Mouse (Mus musculus): Measurements from ENCODE around the gene Agap1.

The Agap1 gene

GRCm38 (mm10) chr1:89656167-89656566, 201.6 kb downstream of the Agap1 start:
- in situ Hi-C loops (cut with MseI, MboI): loop anchor here in 1 of 2 experiments (25.0 kb wide), 1 partner anchor 281 kb away; the partner anchor contains the start of gene Gbx2

DNA sequence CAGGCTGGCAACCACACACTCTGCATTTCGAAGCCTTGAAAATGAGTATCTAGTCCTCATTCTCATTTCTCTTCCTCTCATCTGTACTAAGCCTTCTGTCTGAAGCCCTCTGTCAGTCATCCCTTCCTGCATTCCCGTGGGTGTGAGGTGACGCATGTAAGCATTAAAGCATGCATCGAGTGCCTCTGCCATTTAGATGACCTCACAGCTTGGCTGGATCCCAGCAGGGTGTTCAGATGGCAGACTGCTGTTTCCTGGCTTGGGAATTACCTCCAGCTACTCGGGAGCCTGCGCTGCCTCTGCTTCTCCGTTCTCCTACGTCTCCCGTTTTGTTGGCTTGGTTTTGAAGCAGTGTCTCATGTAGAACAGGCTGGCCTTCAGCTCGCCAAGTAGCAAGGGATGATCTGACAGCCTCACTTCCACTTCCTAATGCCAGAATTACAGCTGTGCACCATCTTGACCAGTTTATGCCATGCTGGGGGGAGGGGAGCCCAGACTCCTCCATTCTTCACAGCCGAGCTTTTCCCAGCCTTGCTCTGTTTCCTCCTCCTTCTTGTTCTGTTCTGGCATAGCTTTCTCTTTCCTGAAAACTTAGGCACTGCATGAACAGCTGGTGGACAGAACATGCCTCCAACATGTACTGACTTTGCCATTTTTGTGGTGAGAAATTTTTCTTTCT, 202.2 kb downstream of the Agap1 start:
- in situ Hi-C loops (cut with MseI, MboI): loop anchor here in 1 of 2 experiments (25.0 kb wide), 1 partner anchor 281 kb away; the partner anchor contains the start of gene Gbx2

DNA sequence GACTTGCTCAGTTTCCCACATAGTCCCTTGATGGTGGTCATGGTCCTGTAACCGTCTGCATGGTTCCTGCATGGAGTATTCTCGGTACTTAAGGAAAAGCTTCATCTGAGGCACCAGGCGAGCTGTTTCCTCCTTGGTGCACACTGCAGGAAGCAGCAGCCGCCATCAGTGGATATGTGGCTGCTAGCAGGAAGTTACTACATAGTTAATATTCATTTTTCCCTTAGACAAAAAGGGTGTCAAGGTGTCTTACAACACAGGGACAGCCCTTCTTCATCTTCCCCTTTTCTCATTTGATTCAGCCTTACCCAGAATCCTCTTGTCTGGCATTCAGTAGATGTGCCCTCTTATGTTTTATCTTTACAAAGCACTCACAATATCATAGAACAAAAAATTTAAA, 206.2 kb downstream of the Agap1 start:
- in situ Hi-C loops (cut with MseI, MboI): loop anchor here in 1 of 2 experiments (25.0 kb wide), 1 partner anchor 276 kb away; the partner anchor contains the start of gene Gbx2

DNA sequence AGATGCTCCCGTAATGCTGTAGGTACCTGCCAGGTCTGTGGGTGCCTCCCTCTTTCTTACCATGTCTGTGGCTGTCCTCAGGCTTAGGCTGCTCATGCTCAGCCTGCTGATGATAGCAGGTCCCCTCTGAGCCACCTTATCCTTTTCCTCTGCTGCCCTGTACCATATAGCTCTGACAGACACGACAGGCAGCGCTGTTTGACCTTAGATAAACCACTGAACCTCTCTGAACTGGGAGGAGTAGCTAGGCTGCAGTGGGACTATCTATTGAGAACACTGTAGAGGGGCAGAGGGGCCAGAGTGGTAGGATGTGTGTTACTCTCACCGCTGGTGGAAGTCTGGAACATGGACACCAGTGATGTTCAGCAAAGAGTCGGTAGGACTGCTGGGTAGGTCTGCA, 211.5 kb downstream of the Agap1 start:
- in situ Hi-C loops (cut with MseI, MboI): loop anchor here in 1 of 2 experiments (25.0 kb wide), 1 partner anchor 271 kb away; the partner anchor contains the start of gene Gbx2

DNA sequence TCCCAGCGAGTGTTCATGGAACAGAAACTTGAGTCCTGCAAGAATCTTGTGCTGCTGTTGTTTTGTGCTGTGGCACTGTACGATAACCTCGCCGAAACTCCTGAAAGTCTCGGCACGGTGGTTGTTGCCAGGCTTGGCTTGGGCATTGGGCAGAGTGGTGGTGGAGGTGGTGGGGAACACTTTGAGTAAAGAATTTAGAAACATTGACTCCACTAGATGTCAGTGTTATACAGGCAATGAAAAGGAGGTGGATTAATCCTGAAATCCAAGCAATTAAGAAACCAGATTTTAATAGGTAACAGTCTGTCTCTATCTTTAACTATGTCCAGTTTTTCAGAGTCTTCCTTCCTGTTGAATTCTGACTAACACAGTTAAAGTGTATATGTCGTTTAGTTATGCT, 212.8 kb downstream of the Agap1 start:
- in situ Hi-C loops (cut with MseI, MboI): loop anchor here in 1 of 2 experiments (25.0 kb wide), 1 partner anchor 270 kb away; the partner anchor contains the start of gene Gbx2

- in situ Hi-C loops (cut with MseI, MboI): loop anchor here in 1 of 2 experiments (25.0 kb wide), 1 partner anchor 269 kb away; the partner anchor contains the start of gene Gbx2
Measured at GRCm38 (mm10) chr1:89668635-89669034, 214.0 kb downstream of the Agap1 start.

DNA sequence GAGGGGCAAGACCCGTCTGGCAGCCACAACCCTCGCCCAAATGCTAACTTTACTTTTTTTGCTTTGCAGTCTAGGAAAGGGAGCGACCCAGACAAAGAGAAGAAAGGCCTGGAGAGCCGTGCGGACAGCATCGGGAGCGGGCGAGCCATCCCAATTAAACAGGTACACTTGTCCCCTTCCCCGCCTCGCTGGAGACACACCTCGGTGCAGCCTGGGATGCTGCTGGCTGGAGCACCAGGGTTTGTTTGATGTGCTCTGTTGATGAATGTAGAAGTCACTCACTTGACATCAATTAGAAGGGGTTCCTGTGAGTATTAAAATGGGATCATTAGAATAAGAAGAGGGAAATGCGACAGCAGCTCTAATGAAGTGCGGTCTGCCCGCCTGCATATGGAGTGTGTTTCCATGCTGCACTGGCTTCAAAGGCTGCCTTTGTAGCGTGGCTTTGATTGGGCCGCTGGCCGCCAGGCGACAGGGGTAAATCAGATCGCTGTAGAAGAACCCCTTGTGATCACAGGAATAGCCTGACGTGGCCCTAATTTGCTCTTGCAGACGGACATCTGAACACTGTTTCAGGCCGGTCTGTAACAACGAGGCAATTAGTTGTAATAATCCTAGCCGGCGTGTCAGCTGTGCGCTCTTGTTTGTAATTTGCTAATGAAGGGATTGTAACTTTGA, 216.6 kb downstream of the Agap1 start:
- in situ Hi-C loops (cut with MseI, MboI): loop anchor here in 1 of 2 experiments (25.0 kb wide), 1 partner anchor 266 kb away; the partner anchor contains the start of gene Gbx2

DNA sequence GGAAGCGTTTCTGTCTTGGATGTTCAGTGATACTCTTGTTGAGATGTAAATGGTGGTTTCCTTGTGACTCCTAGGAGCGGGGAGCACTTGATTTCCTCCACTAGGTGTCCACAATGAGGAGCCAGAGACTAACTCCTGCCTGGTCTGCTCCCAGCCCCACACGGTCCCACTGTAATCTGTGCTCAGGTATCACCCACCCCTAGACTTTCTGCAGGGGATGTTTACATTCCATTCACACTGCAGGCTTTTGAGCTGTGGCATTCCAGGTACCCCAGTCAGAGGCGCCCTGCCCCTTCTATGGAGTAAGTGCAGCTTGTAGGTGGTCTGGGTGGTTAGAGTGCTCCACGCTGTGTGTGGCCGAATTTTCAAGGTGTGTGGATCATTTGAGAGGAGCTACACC, 218.5 kb downstream of the Agap1 start:
- in situ Hi-C loops (cut with MseI, MboI): loop anchor here in 1 of 2 experiments (25.0 kb wide), 1 partner anchor 264 kb away; the partner anchor contains the start of gene Gbx2

- in situ Hi-C loops (cut with MseI, MboI): loop anchor here in 1 of 2 experiments (25.0 kb wide), 1 partner anchor 264 kb away; the partner anchor contains the start of gene Gbx2
Measured at GRCm38 (mm10) chr1:89673686-89674085, 219.1 kb downstream of the Agap1 start.

GRCm38 (mm10) chr1:89674681-89675080, 220.1 kb downstream of the Agap1 start:
- in situ Hi-C loops (cut with MseI, MboI): loop anchor here in 1 of 2 experiments (25.0 kb wide), 1 partner anchor 263 kb away; the partner anchor contains the start of gene Gbx2

GRCm38 (mm10) chr1:89676411-89676810, 221.8 kb downstream of the Agap1 start:
- in situ Hi-C loops (cut with MseI, MboI): no loop called here

DNA sequence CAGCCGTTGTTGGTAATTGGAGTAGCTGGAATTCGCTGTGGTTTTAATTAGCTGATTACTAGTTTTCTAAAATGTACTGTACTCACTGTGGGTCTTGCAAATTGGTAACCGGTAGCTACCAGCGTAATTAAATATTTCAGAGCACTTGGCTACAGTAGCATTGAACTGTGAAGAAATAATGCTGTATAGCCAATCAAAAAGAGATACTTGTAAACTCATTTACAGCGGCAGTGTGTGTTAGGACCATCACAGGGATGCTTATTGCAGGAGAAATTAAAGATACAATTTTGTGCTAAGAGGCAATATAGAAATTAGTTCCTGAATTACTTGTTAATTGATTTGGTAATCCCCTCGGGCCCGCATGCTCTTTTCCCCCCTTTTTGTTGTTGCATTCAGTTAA, 226.1 kb downstream of the Agap1 start:
- in situ Hi-C loops (cut with MseI, MboI): no loop called here

- in situ Hi-C loops (cut with MseI, MboI): no loop called here
Measured at GRCm38 (mm10) chr1:89688914-89689313, 234.3 kb downstream of the Agap1 start.

- in situ Hi-C loops (cut with MseI, MboI): no loop called here
Measured at GRCm38 (mm10) chr1:89689544-89690212, 235.1 kb downstream of the Agap1 start.

- in situ Hi-C loops (cut with MseI, MboI): no loop called here
Measured at GRCm38 (mm10) chr1:89691096-89691495, 236.5 kb downstream of the Agap1 start.

GRCm38 (mm10) chr1:89692420-89692819, 237.8 kb downstream of the Agap1 start:
- in situ Hi-C loops (cut with MseI, MboI): no loop called here

DNA sequence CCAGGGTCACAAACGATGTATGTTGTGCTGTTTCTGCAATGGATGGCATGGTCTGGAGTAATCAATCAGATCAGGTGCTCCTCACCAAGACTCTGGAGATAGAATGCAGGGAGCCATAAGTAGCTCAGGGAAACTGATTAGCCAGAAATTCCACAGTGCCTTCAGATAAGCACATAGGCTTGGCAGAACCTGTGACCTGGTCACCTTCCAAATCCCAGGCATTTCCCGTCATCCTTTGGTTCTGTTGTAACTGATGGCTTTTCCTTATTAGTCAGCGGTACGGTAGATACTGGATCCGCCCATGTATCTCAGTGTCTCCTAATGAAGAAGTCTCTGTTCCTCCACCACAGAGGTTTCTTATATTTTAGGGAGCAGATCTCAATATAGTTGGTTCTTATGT, 240.3 kb downstream of the Agap1 start:
- in situ Hi-C loops (cut with MseI, MboI): no loop called here

DNA sequence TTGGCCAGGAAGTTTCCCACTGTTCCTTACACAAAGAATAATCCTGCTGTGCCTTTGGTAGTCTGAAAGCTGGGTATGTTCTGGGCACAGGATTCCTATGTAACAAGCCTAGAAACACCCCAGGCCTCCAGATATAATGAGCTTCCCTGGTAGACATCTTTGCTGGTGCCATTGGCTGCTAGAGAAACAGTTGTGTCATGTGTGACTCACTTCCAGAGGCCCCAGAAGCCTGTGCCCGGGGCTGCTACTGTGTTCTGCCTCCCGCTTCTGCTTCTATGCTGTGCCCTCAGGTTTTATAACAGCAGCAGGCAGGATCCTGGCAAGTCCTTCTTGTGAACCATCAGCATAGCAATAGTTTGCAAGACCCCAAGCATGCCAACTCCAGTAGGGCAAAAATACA, 242.6 kb downstream of the Agap1 start:
- in situ Hi-C loops (cut with MseI, MboI): no loop called here

DNA sequence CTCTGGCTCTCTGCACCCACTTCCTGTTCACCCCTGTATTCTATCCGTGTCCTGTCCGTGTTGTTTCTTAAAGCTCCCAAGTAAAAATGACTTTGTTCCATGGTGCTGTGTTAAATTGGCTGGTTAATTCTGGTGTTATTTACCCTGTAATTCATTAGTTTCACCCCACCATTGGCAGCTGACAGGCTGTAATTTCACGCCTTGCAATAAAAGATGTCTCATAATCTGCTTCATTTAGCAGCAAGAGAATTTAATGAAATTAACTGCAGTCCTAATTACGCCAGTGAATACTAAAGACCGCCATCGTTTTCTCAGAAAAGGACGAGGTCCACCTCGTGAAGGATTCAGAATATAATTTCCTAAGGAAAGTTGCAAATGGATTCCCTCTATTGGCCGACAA, 245.6 kb downstream of the Agap1 start:
- in situ Hi-C loops (cut with MseI, MboI): no loop called here

- in situ Hi-C loops (cut with MseI, MboI): no loop called here
Measured at GRCm38 (mm10) chr1:89701162-89701730, 246.6 kb downstream of the Agap1 start.

GRCm38 (mm10) chr1:89703294-89703693, 248.7 kb downstream of the Agap1 start:
- in situ Hi-C loops (cut with MseI, MboI): no loop called here
